Mouse (Mus musculus) mesoderm, embryonic 11.5 days (tissue): ENCODE measurements around the gene Ptprc.

Experiments
- DNase-seq: peaks from one replicate; pipeline ENCODE4 v3.0.0-alpha.2; 2012; ENCODE audit warnings: low read depth, low spot score

The Ptprc gene

DNA sequence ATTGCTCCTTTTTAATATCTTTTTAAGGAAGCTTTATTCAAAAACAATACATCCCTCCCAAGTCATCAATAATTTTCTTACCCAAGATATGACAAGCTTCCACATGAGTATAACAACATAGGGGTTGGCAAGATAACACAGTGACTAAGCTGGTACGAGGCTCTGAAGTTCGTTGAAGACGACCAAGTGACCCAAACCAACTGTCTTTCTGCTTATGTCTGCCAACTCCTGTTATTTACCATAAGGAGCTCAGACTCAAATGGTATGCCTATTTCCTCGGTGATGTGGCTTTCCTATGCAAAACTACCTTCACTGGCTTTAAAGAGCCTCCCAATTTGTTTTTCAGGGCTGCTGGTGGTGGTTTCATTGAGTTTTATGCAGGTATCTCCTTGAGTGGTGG lies at the start of gene Ptprc:
TSS of gene Ptprc (minus strand) at position 215 of the 400 bp plus-strand sequence.
- DNase-seq: no peak

DNA sequence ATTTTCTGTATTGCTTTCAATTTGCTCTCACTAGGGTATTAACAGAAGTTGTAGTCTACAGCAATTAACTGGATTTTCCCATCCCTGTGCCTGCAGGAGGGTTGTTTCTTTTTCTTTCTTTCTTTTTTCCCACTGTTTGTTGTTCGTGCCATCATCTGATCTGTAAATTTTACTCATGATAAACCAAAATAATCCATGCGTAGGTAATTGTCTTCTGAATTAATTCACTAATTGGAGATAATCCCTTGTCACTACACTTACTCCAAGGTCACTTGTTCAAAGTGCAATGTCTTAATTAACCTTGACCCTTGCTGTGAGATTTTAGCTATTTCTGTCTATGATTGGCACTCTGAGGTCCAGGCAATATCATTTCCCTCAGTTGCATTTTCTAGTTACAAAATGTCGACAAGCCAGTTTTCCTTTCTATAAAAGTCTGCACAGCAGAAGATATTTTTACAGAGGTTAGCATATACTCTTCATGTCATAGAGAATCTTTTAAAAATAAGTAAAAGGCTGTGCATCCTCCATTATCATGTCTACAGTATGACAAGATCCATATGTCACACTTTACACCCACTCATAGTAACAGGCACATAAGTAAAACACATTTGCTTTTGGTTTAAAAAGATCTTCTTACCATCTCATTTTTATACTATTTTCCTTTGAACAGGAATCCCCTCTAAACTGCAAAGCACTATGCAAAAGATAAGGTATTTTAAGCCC lies 39.4 kb upstream of the Ptprc start:
- no peak for DNase-seq

GRCm38 (mm10) chr1:138210387-138211024 lies 35.0 kb upstream of the Ptprc start:
- DNase-seq: no peak

- no peak for DNase-seq
These were observed 34.2 kb upstream of the Ptprc start for GRCm38 (mm10) chr1:138209751-138210150.

DNA sequence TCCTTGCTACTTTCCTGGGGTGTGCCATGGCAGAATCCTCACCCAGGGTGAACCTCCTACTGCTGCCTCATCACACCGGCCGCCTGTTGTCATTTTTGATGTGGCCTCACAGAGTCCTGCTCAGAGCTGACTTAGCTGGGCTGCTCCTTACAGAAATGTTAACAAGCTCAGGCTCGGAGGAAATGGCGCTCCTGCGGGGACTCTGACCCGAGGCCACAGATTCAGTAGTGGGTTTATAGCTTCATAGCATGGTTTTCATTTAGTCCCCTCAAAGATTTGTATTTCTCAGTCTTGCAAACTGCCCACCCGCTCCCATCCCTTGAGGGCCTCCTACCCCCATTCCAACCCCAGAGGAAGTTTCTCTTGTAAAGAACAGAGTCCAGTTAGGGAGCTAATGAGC lies 30.5 kb upstream of the Ptprc start:
- DNase-seq: no peak

DNA sequence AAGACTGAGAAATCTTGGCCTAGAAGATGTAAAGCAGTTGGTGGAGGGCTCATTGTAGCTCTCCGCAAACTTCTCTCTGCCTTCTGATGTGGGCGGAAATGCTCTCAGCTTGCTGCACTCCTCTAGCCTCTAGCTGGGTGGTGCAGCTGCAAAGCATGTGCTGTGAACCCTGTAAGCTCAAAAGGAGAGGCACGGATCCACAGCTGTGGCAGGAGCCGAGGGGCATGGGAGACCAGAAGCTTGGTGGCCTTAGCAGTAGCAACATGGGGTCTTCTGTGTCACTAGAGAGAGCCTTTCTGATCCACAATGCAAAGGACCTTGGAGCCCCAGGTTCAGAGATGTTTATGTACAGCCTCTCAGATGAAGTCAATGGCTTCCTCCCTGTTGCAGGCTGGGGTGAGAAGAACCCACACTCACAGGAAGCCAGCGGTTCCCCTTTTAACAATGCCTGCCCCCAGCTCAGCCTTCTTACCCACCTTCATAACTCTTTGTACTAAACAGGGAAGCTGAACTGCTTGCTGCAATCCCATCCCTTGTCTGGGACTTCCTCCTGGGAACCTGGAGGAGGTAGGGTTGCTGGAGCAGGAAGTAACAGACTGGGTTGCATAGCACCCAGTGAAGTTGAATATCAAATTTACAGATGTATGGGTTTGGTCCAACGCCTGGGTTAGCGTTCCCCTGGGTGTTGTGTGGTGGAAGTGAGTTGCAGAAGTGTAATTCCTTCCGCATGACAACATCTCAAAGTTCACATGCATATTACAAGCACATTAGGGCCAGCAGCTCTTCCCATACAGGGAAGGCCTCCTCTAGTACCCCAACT lies 16.4 kb upstream of the Ptprc start:
- no peak for DNase-seq

DNA sequence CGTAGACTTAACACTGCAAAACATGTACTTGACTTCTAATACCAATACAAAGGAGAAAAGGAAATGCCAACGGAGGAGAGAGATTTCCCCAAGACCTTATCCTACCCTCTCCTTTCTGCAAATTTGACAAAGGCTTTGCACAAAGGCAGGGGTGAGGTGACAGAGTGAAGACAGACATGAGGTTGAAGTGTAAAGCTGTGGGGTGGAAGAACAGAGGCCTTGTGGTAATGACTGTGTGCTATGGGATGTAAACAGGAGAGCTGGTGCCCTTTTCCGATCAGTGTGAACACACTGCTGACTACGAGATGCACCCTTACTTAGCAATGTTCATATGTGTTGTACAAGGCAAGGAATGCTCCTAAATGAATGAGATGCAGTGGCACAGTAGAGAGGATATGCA lies 12.6 kb upstream of the Ptprc start:
- no peak for DNase-seq

DNA sequence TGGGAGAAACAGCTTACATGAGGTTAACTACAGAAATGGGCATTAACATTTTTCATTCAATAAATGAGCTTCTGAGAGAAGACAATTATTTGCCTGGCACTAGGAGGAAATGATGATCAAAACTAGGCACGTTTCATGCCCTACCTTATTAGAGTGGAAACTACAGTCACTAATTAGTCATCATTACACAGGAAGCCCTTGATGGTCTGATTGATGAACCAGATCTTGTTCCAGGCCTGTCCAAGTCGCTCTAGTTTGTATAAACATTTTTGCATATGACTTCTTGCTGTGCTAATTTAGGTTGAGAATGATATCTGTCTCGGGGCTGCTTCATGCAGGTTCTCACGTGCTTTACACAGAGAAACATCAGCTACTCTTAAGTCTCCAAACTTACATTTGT lies 10.4 kb upstream of the Ptprc start:
- DNase-seq: no peak

DNA sequence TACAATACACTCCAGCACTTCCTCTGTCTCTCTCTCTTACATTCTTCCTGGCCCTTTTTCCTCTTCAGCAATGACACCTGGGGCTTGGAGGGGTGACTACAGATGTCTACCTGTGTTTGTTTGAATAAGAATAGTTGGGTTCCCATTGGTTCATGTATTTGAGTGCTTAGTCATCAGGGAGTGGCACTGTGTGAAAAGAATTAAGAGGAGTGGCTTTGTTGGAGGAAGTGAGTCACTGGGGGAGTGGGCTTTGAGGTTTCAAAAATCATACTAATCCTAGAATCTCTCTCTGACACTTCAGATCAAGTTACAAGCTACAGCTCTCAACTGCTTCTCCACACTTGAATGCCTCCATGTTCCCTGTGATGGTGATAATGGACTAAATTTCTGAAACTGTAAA lies 4.6 kb upstream of the Ptprc start:
- DNase-seq: no peak

DNA sequence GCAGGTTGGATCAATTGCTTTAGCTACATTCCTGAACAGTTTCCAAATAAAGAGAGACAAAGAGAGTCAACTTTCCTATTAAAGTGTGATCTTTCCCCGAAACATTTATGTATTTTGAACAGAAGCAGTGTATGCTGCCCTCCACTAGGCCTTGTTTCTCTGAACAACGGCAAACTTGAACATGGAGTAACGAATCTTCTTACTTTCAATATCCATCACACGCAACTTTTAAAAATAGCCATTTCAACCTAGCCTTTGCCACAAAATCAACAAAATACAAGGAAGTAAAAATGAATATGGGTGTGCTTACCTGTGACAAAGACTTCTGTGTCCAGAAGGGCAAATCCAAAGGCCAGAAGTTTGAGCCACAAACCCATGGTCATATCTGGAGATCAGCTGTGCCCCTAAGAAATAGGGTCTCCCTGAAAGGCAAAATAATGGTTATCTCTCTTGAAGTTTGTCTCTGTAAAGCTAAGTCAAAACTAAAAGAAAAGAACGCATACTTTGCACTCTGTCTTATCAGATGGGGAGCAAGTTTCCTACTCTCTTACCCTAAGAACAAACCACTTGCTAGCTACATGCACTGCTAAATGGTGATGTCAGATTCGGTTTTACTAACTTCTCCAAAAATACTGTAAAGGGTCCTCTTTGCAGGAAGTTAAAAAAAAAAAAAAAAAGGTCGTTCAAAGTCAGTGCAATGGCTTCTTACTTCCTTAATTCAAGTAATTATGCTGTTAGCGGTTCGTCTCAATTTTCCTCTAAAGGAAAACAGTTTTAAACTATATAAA lies 609 bp downstream of the Ptprc start:
- no peak for DNase-seq

DNA sequence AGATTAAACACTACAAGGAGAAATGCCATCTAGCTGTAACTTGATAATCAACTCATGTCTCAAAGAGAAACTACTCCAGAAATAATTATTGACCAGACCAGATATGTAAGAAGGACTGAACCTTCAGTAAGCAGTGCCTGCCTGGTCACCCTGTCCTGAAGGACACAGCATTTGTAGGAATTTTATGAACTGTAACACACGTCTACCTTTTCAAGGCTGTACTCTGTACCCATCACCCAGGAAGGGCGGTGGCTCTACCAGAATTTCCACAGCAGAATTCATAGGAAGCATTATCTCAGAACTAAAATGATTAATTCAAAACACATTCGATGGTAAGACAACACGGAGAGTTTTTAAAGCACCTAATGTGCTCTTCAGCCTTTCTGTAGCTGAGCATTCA lies 1.4 kb downstream of the Ptprc start:
- DNase-seq: no peak

- DNase-seq: no peak
These were observed 1.8 kb downstream of the Ptprc start for GRCm38 (mm10) chr1:138173669-138174068.

DNA sequence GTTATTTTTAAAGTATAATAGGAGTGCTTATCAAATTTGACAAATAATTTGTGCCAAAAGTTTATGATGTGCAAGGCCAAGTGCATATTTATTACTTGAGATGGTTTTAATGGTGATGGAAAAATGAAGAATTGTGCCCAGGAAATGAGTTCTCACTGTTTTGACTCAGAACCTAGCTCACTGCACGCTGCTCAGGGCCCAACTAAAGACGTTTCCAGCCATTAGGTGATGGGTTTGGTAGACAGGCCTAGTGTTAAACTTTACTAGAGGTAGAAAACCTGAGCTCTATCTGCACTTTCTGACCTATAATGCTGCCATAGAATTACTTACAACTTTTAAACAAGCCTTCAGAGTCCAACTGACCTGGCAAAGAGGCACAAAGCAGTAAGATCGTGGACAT lies 3.0 kb downstream of the Ptprc start:
- no peak for DNase-seq

DNA sequence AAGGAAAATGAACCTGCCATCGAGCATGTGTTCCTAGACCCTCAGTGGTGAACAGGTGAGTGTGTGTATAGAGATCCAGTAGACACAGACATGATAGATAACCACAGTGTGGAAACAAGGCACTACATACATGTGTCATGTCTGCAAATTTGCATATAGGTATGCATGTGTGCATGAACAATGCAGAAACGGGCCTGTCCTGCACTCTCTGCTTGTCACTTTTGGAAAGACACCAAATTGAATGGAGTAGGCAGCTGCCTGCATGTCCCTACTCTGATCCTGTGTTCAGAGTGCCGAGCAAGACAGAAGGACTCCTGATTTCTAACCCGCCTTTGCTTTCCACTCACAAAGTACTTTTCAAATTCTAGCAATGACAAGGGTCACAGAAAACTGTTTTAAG lies 3.4 kb downstream of the Ptprc start:
- DNase-seq: no peak

DNA sequence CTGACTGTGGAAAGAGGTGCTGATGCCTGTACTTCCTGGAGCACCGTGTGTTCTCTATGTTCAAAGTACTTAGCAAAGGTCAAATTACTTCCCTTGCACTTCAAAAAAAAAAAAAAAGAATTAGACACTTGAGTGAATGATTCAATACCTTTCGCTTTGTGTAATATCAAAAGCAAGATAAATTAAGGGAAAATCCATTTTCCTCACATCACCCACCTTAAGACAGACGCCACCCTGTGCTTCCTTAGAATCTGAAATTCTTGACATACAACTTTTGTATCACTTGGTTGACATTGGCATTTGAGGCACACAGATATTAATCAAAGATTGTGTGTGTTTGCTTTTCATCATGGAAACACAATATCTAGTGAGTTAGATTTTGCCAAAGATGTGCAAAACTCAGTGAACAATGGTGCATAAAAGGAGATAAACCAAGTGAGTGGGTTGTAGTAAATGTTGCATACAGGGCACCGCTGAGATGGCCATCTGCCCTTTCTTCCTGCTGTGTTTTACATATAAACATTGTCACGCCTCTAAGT lies 9.2 kb downstream of the Ptprc start:
- DNase-seq: no peak

GRCm38 (mm10) chr1:138162638-138163037 lies 12.9 kb downstream of the Ptprc start:
- no peak for DNase-seq

DNA sequence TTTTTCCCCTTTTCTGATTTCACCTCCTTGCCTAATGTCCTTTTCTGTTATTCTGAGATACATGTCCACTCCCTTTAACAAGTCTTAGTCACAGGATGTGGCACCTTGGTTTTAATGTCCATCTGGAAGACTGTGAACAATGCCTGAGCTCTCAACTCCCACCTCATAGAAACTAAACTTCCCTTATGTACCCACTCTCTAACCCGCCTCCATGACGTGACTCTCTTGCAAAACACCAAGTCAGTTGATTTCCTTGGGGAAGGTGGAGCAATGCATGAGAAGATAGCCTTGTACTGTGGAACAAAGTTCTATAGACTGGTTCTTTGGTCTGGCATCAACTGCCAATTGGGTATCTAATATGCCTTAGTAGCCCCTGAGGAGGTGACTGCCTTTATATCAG lies 16.6 kb downstream of the Ptprc start:
- no peak for DNase-seq

DNA sequence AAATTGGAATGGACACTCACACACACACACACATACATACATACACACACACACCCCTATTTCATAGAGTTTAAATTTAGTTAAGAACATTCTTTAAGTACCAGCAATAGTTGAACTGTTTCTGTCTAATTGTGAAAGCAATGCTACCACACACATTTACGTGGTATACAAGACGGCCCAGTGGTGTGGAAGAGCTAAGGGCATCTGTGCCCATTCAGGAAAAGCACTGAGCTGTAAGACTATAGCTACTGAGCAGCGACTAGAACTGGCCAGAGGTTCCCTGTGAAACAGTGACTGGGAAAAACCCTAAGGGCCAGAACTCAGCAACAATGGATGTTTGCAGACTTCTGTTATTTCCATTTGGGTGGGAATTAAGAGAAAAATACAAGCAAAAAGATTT lies 17.3 kb downstream of the Ptprc start:
- no peak for DNase-seq

- DNase-seq: no peak
These were observed 17.8 kb downstream of the Ptprc start for GRCm38 (mm10) chr1:138157709-138158108.

DNA sequence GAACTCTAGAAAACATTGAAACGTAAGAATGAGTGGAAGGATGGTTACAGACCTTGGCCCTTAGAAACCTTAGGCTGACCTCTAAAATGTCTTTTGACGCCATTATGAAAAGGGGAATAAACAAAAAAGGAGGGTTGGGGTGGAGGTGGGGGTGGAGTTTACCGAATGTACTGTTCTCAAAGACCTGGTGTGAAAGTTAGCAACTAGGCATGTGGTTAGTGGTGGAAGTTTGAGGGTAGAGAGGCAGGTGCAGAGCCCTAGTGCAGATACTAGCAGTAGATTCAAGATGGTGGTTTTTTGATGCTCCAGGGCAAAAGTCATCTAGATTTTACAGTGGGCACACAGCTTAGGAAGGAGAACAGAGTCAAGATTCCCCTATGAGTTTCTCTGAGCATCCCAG lies 18.5 kb downstream of the Ptprc start:
- no peak for DNase-seq

DNA sequence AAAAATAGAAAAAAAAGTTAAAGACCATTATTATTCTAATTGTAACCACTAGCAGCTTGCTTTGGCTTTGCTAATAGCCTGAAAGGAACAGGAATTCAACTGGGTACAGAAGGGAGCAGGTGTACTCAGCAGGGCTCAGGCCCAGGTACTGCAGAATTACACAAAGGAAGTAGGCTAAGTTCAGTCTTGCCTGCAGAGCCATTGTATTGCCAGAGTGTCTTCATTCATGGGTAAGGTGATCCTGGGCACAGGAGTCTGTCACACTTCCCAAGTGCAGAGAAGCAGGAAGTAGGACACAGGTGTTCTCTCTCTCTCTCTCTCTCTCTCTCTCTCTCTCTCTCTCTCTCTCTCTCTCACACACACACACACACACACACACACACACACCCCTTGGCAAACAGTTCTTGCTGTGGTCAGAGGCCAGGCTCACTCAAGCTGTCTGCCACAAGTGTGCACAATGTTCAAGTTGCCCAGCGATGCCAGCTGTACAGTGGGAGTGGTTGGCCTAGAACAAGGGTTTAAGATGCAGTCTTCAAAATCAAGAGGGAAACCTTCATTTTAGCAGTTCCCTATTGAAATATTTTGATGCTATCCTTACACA lies 21.2 kb downstream of the Ptprc start:
- DNase-seq: no peak
